Mouse (Mus musculus) forelimb bud, embryonic 11.5 days (tissue): Measurements from ENCODE around the gene Cacnb3.

ENCODE experiments used
- DNase-seq: peaks from one replicate; pipeline ENCODE4 v3.0.0-alpha.2; 2012; ENCODE audit warnings: low read depth, low spot score

The Cacnb3 gene

GRCm38 (mm10) chr15:98635291-98635841 lies 4.7 kb downstream of the Cacnb3 start:
- DNase-seq, result no peak

- DNase-seq, result no peak
Observed at GRCm38 (mm10) chr15:98636517-98636916, 5.9 kb downstream of the Cacnb3 start.

- DNase-seq, result no peak
Observed at GRCm38 (mm10) chr15:98637155-98637554, 6.5 kb downstream of the Cacnb3 start.

- peak; percentile 54 for DNase-seq
Observed at GRCm38 (mm10) chr15:98640157-98640556, 9.5 kb downstream of the Cacnb3 start.

- no peak for DNase-seq
Observed at GRCm38 (mm10) chr15:98644406-98644805, 13.8 kb downstream of the Cacnb3 start.

GRCm38 (mm10) chr15:98645057-98646026 lies 14.7 kb downstream of the Cacnb3 start:
- no peak for DNase-seq

- no peak for DNase-seq
Observed at GRCm38 (mm10) chr15:98646737-98647136, 16.1 kb downstream of the Cacnb3 start.

GRCm38 (mm10) chr15:98647308-98647707 lies 16.7 kb downstream of the Cacnb3 start:
- DNase-seq, result no peak

- DNase-seq, result no peak
Observed at GRCm38 (mm10) chr15:98648071-98648470, 17.4 kb downstream of the Cacnb3 start.

GRCm38 (mm10) chr15:98651431-98651830 lies 20.8 kb downstream of the Cacnb3 start:
- DNase-seq, result no peak

- DNase-seq, result no peak
Observed at GRCm38 (mm10) chr15:98652174-98652573, 21.5 kb downstream of the Cacnb3 start.

- DNase-seq, result no peak
Observed at GRCm38 (mm10) chr15:98656982-98657751, 26.5 kb downstream of the Cacnb3 start.

- DNase-seq, result no peak
Observed at GRCm38 (mm10) chr15:98662198-98662566, 31.5 kb downstream of the Cacnb3 start.

- DNase-seq, result peak; percentile 95
Observed at GRCm38 (mm10) chr15:98662567-98663545, 32.2 kb downstream of the Cacnb3 start, which contains the start of gene Ddx23. Gene Ddx23 (minus strand): TSS chr15:98662894.

GRCm38 (mm10) chr15:98664042-98664907 lies 33.6 kb downstream of the Cacnb3 start:
- peak; percentile 17 for DNase-seq

- DNase-seq, result no peak
Observed at GRCm38 (mm10) chr15:98672592-98672991, 42.0 kb downstream of the Cacnb3 start.

GRCm38 (mm10) chr15:98673732-98674131 lies 43.1 kb downstream of the Cacnb3 start:
- DNase-seq, result no peak

GRCm38 (mm10) chr15:98674284-98674993 lies 43.8 kb downstream of the Cacnb3 start:
- DNase-seq, result no peak

- DNase-seq, result no peak
Observed at GRCm38 (mm10) chr15:98674994-98675545, 44.4 kb downstream of the Cacnb3 start.
